In genomic region chr5:135488881-135489694, GRCm38 (mm10) we compare ENCODE assay signal across 8 mouse cellular contexts. TPM values are rescaled to one million over a fixed set of nuclear protein-coding genes. Genes with fewer than 3 reads are reported as not detected.
A peak's percentile ranks its signal among the peaks of the same experiment; 100 is the strongest.
DNase-seq lines count a peak whose midpoint lies in the region; ATAC-seq and TF ChIP-seq lines count a peak whose summit lies in the region.

No protein-coding gene starts in this region.

- in situ Hi-C loops in ES-E14 (cut with MboI; ENCODE audit: low sequenced_read_pairs in 2 of 2, unreplicated experiment in 2 of 2): no loop called here

- peak overlapping the region; percentile 77 for H3K4me2 ChIP-seq in lung, embryonic 14.5 days
- peak overlapping the region; percentile 86 for H3K4me2 ChIP-seq in neural tube, embryonic 15.5 days

- H3K9ac ChIP-seq in ES-E14 (ENCODE audit: insufficient read depth, low read depth, low read length, poor library complexity, severe bottlenecking): peak overlapping the region; percentile 75
- peak overlapping the region; percentile 55 for H3K9ac ChIP-seq in lung, embryonic 14.5 days
- H3K9ac ChIP-seq in neural tube, embryonic 15.5 days (replicated peaks): peak overlapping the region; percentile 73

- H3K4me1 ChIP-seq in ES-E14 (ENCODE audit: control insufficient read depth in 2 of 2, insufficient read depth in 2 of 2, low read length in 2 of 2, poor library complexity in 1 of 2): peaks cover 8 to 30% of the 10 kb centered on the region in 2 experiments
- H3K4me1 ChIP-seq in lung, embryonic 14.5 days (ENCODE audit: insufficient read depth): peaks cover 12% of the 10 kb centered on the region
- peaks cover 48% of the 10 kb centered on the region for H3K4me1 ChIP-seq in neural tube, embryonic 15.5 days
- H3K4me1 ChIP-seq in testis, adult 2 months (ENCODE audit: control insufficient read depth, insufficient read depth, low read length): peaks cover 16% of the 10 kb centered on the region

- peak overlapping the region; percentile 76 to 97 for H3K4me3 ChIP-seq in ES-E14 (ENCODE audit: insufficient read depth in 1 of 2, low read depth in 1 of 2, low read length in 2 of 2, poor library complexity in 1 of 2, severe bottlenecking in 1 of 2)
- peak overlapping the region; percentile 53 for H3K4me3 ChIP-seq in lung, embryonic 14.5 days (ENCODE audit: low read depth, low read length)
- peak overlapping the region; percentile 72 for H3K4me3 ChIP-seq in neural tube, embryonic 15.5 days (replicated peaks)
- peak overlapping the region; percentile 84 for H3K4me3 ChIP-seq in testis, adult 2 months (ENCODE audit: control insufficient read depth, low read depth, low read length)

- no peaks in the 10 kb centered on the region for H3K27me3 ChIP-seq in lung, embryonic 14.5 days (ENCODE audit: insufficient read depth, low read length)
- H3K27me3 ChIP-seq in neural tube, embryonic 15.5 days (replicated peaks): no peaks in the 10 kb centered on the region
- no peaks in the 10 kb centered on the region; the same call in 1 of the 2 replicates for H3K27me3 ChIP-seq in testis, adult 2 months (ENCODE audit: control insufficient read depth, insufficient read depth, low read length)

- H3K27ac ChIP-seq in ES-E14 (ENCODE audit: insufficient read depth, low read depth, low read length, poor library complexity, severe bottlenecking): peak overlapping the region; percentile 79
- peak overlapping the region; percentile 88 for H3K27ac ChIP-seq in lung, embryonic 14.5 days (ENCODE audit: low read depth)
- H3K27ac ChIP-seq in neural tube, embryonic 15.5 days (replicated peaks): peak overlapping the region; percentile 94
- H3K27ac ChIP-seq in testis, adult 2 months (ENCODE audit: control insufficient read depth, insufficient read depth, low read depth, low read length): peak overlapping the region; percentile 39

- no peak for TF ChIP-seq POLR2A in testis, adult 2 months (IDR thresholded peaks at IDR 0.05; ENCODE audit: control insufficient read depth, low read depth, low read length)

- no peaks in the 10 kb centered on the region for H3K9me3 ChIP-seq in ES-E14 (ENCODE audit: control insufficient read depth, insufficient read depth, low read depth, low read length)
- no peaks in the 10 kb centered on the region for H3K9me3 ChIP-seq in lung, embryonic 14.5 days (ENCODE audit: low read depth, low read length)
- no peaks in the 10 kb centered on the region for H3K9me3 ChIP-seq in neural tube, embryonic 15.5 days (replicated peaks)

- ATAC-seq in lung, embryonic 14.5 days (ENCODE audit: insufficient read depth): peak; percentile 89
- peak; percentile 86 for ATAC-seq in neural tube, embryonic 15.5 days (ENCODE audit: low FRiP score)

- peak; percentile 84 for DNase-seq in ES-E14 (ENCODE audit: low read depth, low spot score)
- DNase-seq in cerebellum, adult 18-20 months: peak; percentile 43 to 61
- DNase-seq in forelimb bud, embryonic 11.5 days (ENCODE audit: low read depth, low spot score): peak; percentile 68
- peak; percentile 86 for DNase-seq in heart, postnatal 4 days
- peak; percentile 66 for DNase-seq in layer of hippocampus, adult 9-11 months
- peak; percentile 80 for DNase-seq in lung, embryonic 14.5 days

- TF ChIP-seq CTCF in lung, embryonic 14.5 days (IDR thresholded peaks at IDR 0.05; ENCODE audit: low read depth): peak; percentile 54
- TF ChIP-seq CTCF in testis, adult 2 months (IDR thresholded peaks at IDR 0.05; ENCODE audit: control insufficient read depth, insufficient read depth, insufficient replicate concordance, low read depth, low read length): no peak

- peaks cover 4% of the 10 kb centered on the region; the same call in 1 of the 2 replicates for H3K36me3 ChIP-seq in ES-E14 (ENCODE audit: control insufficient read depth, insufficient read depth, low read length, poor library complexity, severe bottlenecking)
- H3K36me3 ChIP-seq in lung, embryonic 14.5 days (ENCODE audit: insufficient read depth): no peaks in the 10 kb centered on the region
- no peaks in the 10 kb centered on the region for H3K36me3 ChIP-seq in neural tube, embryonic 15.5 days
- H3K36me3 ChIP-seq in testis, adult 2 months (ENCODE audit: control insufficient read depth, insufficient read depth, low read length): no peaks in the 10 kb centered on the region

- 1% methylated on average over 53 of the region's 59 CpGs for WGBS in lung, embryonic 14.5 days
- WGBS in neural tube, embryonic 15.5 days: 1% methylated on average over 50 of the region's 59 CpGs

TF ChIP-seq in ES-E14, 5 proteins besides CTCF, POLR2A, EP300 and RAD21:
- TF ChIP-seq CHD2 (IDR thresholded peaks at IDR 0.05; ENCODE audit: low read depth, low read length) (no peak), ZNF384 (IDR thresholded peaks at IDR 0.05; ENCODE audit: low read depth, low read length) (no peak), MAFK (IDR thresholded peaks at IDR 0.05; ENCODE audit: insufficient read depth, low read depth, low read length) (no peak), HCFC1 (IDR thresholded peaks at IDR 0.05; ENCODE audit: borderline replicate concordance, insufficient read depth, low read length) (no peak), ZC3H11A (IDR thresholded peaks at IDR 0.05; ENCODE audit: borderline replicate concordance, low read depth, low read length) (no peak)

RNA-seq across cellular contexts. Expression of gene Hip1, which starts 55.8 kb away (rescaled TPM):
- 42.9 and 55.5 TPM in 2 replicates for total RNA-seq in ES-E14 (2012; rRNA removed)
- total RNA-seq in heart, postnatal 4 days (2021): 10 to 100 TPM; 40.7 to 43.9 TPM
- 48.8 and 49.4 TPM in 2 replicates for polyA plus RNA-seq in lung, embryonic 14.5 days (2014; fragmentation: Nextera tagmentation; extraction: Ambion mirVana)
- 37.8 and 41.2 TPM in 2 replicates for polyA plus RNA-seq in neural tube, embryonic 15.5 days (2015; fragmentation: Nextera tagmentation; extraction: Ambion mirVana)
- polyA plus RNA-seq in testis, adult 2 months (2012; rRNA removed): 8.6 and 8.9 TPM in 2 replicates

Comparison
In these comparisons a context has a peak if more than half of its experiments do, and no peak if none do; other contexts are left out.
1. Peak in every context shown above with its lines: DNase-seq, ATAC-seq, H3K4me3 ChIP-seq and H3K27ac ChIP-seq.
2. H3K27ac ChIP-seq: peak in every context shown above with its lines; median percentile 94 in neural tube, embryonic 15.5 days; 88 in lung, embryonic 14.5 days; 79 in ES-E14; 39 in testis, adult 2 months.